Mouse (Mus musculus) embryonic facial prominence, embryonic 14.5 days (tissue): ENCODE measurements around the gene Apba3. TPM values are rescaled to one million over a fixed set of nuclear protein-coding genes. Genes with fewer than 3 reads are reported as not detected.

Experiments used
- ATAC-seq: fragments of 200-750 bp; cut with Nextera tagmentation; 2 replicates; pipeline ENCODE4 v1.8.0; 2017; ENCODE audit warnings: low read depth, moderate number of reproducible peaks, moderate TSS enrichment
- DNase-seq: peaks from one replicate; pipeline ENCODE4 v3.0.0-alpha.2; 2015; ENCODE audit warnings: low spot score
- H3K27ac ChIP-seq: fragments of 300-500 bp; sonication (generic); replicated peaks from 2 replicates; pipeline ENCODE4 v1.5.1; 2014; ENCODE audit warnings: low read depth, mild to moderate bottlenecking, low read length, moderate library complexity
- H3K27me3 ChIP-seq: fragments of 300-500 bp; sonication (generic); replicated peaks from 2 replicates; pipeline ENCODE4 v1.6.1; 2014; ENCODE audit warnings: low read length; ENCODE audit not compliant: control insufficient read depth, insufficient read depth
- H3K36me3 ChIP-seq: fragments of 300-500 bp; sonication (generic); 2 replicates; pipeline ENCODE4 v1.6.1; 2014; ENCODE audit warnings: low read length, mixed read lengths; ENCODE audit not compliant: control insufficient read depth, insufficient read depth
- H3K4me1 ChIP-seq: fragments of 300-500 bp; sonication (generic); 2 replicates; pipeline ENCODE4 v1.6.1; 2014; ENCODE audit warnings: antibody characterized with exemption, low read length; ENCODE audit not compliant: control insufficient read depth, insufficient read depth
- H3K4me2 ChIP-seq: fragments of 300-500 bp; sonication (generic); 2 replicates; pipeline ENCODE4 v1.6.1; 2014; ENCODE audit warnings: low read depth, mild to moderate bottlenecking, low read length, moderate library complexity, mixed read lengths
- H3K4me3 ChIP-seq: fragments of 300-500 bp; sonication (generic); 2 replicates; pipeline ENCODE4 v1.5.1; 2014; ENCODE audit warnings: low read depth, mild to moderate bottlenecking, low read length
- H3K9ac ChIP-seq: fragments of 300-500 bp; sonication (generic); 2 replicates; pipeline ENCODE4 v1.6.1; 2014; ENCODE audit warnings: low read depth, mild to moderate bottlenecking, low read length, moderate library complexity, mixed read lengths
- H3K9me3 ChIP-seq: fragments of 300-500 bp; sonication (generic); 2 replicates; pipeline ENCODE4 v1.6.1; 2016; ENCODE audit warnings: low read length; ENCODE audit not compliant: control insufficient read depth
- WGBS: fragments of 180-500 bp; shearing (Covaris S2); extraction: QIAGEN DNeasy Blood & Tissue Kit; methylation state at CpG from one replicate; pipeline ENCODE4 v1.1.7; 2014; 5-methylcytosine and 5-hydroxymethylcytosine counted together
- polyA plus RNA-seq: library from polyadenylated mRNA; unstranded; fragments of >200 nt; fragmentation: Nextera tagmentation; extraction: Ambion mirVana; gene quantifications from 2 replicates; pipeline ENCODE4 v1.2.1, GENCODE M21; 2014

Gene Apba3
- polyA plus RNA-seq, 1 experiment from 2014 or later = 61.4 TPM

DNA sequence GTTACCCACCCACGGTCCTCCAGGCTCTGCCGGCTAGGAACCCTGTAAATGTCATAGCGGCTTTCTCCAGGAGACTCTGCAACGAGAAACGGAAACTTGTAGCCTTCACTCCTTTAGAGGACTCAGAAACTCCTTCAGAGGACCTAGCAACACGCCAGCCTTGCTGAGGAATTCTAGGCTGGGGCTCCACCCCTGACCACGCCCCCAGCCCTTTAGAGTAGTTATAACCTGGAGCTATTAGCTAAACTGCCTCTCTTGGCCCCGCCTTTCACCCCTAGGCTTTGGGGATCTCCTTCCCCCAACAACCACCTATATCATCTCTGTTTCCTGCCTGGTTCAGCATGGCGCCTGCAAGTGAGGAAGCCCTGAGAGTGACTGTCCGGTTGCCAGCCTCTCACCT lies 12.7 kb downstream of the Apba3 start:
- H3K4me1 ChIP-seq = no peaks in the 10 kb centered on the region
- ATAC-seq (no peak), DNase-seq (no peak)
- H3K27me3 ChIP-seq = peaks cover 14% of the 10 kb centered on the region
- no peak overlapping the region for H3K4me3 ChIP-seq
- no peak overlapping the region for H3K27ac ChIP-seq
- 0 out of 2 replicates have a peak overlapping the region, but pooled peaks have one; percentile 25 for H3K9ac ChIP-seq
- no peak overlapping the region for H3K4me2 ChIP-seq
- no peaks in the 10 kb centered on the region for H3K9me3 ChIP-seq
- 36% methylated on average over 10 of the region's 10 CpGs for WGBS
- H3K36me3 ChIP-seq = no peaks in the 10 kb centered on the region

DNA sequence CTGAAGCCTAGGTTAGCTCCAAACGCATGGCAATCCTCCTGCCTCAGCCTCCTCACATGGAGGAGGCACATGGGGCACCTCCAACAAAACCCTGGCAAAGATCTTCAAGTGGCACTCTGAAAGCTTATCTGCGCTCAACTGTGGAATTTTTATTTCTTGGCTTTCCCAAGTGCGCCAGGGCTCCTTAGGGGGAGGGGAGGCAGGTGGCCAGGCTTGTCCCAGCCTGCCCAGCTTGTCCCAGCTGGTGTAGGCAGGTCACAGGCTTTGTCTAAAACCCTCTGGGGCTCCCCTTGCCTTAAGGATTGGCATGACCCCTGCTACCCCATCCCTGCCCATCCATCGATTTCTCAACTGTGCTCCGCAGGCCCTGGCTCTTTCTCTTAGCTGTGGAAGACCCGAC lies 17.4 kb downstream of the Apba3 start:
- ATAC-seq (no peak), DNase-seq (no peak)
- no peak overlapping the region for H3K27ac ChIP-seq
- H3K4me2 ChIP-seq = peak overlapping the region; percentile 64; the same call in 1 of the 2 replicates
- 40% methylated on average over 6 of the region's 6 CpGs for WGBS
- H3K4me3 ChIP-seq = 0 out of 2 replicates have a peak overlapping the region, but pooled peaks have one; percentile 40
- no peaks in the 10 kb centered on the region for H3K9me3 ChIP-seq
- no peak overlapping the region for H3K9ac ChIP-seq
- H3K36me3 ChIP-seq = no peaks in the 10 kb centered on the region
- H3K27me3 ChIP-seq = peaks cover 25% of the 10 kb centered on the region
- H3K4me1 ChIP-seq = no peaks in the 10 kb centered on the region

DNA sequence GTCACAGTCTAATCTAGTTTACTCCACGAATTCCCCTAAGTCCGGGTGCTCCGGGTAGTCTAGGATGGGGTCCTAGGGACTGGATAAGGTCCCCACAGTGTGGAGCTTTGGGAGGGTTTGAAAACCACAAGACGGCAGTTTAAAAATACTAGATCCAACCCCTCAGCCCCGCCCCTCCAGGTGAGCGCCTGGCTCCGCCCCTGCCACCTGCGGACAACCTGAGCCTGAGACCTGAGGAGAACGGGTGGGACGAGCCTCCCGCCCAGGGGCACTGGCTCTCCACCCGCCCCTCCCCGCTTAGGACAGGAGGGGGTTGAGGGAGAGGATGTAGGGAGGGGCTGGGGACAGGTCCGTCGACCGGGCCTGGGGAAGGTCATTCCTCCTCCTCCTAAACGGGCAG lies 18.0 kb downstream of the Apba3 start:
- peak; percentile 66 for DNase-seq
- Histone ChIP-seq H3K9me3 (no peaks in the 10 kb centered on the region), H3K27me3 (peaks cover 29% of the 10 kb centered on the region), H3K4me2 (peak overlapping the region; percentile 64), H3K9ac (no peak overlapping the region), H3K27ac (no peak overlapping the region), H3K4me3 (peak overlapping the region; percentile 40), H3K4me1 (no peaks in the 10 kb centered on the region), H3K36me3 (no peaks in the 10 kb centered on the region)
- 4% methylated on average over 11 of the region's 17 CpGs for WGBS
- peak; percentile 31 for ATAC-seq

DNA sequence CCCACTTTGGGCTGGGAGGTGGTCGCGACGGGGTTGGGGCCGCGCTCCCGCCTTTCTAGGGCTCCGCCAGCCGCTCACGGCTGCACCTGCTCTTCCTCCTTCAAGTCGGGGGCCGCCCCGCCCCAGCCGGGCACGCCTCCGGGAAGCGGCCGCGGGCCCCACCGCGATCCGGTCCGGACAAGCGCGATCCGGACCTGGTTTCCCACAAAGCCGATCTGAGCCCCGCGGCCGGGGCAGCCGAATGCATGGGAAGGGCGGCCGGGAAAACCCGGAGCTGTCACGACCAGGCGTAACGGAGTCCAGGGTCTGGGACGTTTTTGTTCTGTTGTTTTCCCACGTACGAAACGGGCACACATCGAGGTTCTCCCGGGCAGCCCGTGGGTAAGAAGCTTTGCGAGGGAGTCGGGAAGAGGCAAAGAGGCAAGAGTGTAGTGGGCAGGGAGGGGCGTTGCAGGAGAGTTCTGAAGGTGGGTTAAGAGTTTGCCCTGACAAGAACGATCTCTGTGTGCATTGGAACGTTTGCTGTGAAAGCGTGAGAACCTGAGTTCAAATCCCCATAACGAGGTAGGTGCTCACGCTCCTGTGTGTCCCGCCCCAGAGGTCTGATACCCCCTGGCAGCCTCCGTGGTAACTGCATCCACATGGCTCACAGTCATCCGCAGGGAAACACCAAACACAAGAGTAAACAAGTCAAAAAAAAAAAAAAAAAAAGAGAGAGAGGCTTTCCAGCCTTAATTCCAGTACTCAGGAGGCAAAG lies 19.1 kb downstream of the Apba3 start:
- Histone ChIP-seq H3K4me1 (no peaks in the 10 kb centered on the region), H3K9ac (peak overlapping the region; percentile 62), H3K9me3 (no peaks in the 10 kb centered on the region), H3K27ac (no peak overlapping the region), H3K27me3 (peaks cover 40% of the 10 kb centered on the region), H3K4me2 (peak overlapping the region; percentile 64), H3K4me3 (peak overlapping the region; percentile 40), H3K36me3 (no peaks in the 10 kb centered on the region)
- ATAC-seq (peak; percentile 79), DNase-seq (peak; percentile 93)
- under 1% methylated on average over 44 of the region's 54 CpGs for WGBS

DNA sequence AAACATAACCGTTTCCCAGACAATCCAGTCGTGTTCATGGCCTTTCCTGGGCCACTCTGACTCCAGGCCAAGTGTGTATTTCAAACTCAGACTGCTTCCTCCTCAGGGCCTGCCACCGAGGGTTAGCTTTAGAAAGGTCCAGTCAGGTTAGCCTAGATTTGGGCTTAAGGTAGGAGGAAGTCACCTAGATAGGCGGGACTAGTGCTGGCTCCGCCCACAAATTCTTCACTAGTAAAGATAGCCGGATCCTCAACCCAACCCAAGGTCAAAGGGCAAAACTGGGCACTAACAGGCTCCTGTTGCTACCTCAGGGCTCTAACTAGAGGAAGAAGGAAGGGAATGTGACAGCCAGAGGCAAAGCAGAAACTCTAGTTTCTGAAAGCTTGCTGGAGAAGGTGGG lies 19.8 kb downstream of the Apba3 start:
- WGBS = 37% methylated on average over 6 of the region's 6 CpGs
- H3K36me3 ChIP-seq = no peaks in the 10 kb centered on the region
- H3K9me3 ChIP-seq = no peaks in the 10 kb centered on the region
- H3K27ac ChIP-seq = no peak overlapping the region
- ATAC-seq = no peak
- no peak overlapping the region for H3K4me2 ChIP-seq
- DNase-seq = no peak
- H3K4me1 ChIP-seq = no peaks in the 10 kb centered on the region
- H3K4me3 ChIP-seq = no peak overlapping the region
- peaks cover 47% of the 10 kb centered on the region for H3K27me3 ChIP-seq
- no peak overlapping the region for H3K9ac ChIP-seq

DNA sequence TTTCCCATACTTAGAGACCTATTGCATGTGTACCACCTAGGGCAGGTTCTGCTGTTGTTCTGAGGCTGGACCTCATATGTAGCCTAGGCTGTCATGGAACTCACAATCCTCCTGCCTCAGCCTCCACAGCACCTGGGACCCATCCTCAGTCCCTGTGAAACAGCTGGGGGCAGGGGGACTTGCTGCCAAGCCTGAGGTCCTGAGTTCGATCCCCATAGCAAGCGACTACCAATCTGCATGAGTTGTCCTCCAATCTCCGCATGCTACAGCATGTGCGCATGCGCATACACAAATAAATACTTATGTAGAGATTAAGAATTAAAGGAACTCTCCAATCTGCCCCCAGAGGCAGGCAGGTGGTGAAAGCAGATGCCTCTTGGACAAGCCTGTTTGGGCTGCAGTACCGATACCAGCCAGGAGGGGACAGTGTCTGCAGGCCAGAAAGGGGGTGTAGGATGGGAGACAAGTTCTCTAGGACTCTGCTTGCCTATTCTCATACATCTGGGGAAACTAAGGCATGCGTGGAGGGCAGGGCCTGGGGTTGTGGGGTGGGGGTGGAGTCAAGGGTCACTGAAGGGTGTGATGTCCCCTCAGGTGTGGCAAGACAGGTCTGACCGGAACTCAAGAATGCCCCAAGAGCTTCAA lies 20.9 kb downstream of the Apba3 start:
- no peaks in the 10 kb centered on the region for H3K9me3 ChIP-seq
- H3K4me2 ChIP-seq = no peak overlapping the region
- no peak overlapping the region for H3K9ac ChIP-seq
- H3K27me3 ChIP-seq = peaks cover 50% of the 10 kb centered on the region
- no peak for DNase-seq
- WGBS = 62% methylated on average over 8 of the region's 8 CpGs
- H3K36me3 ChIP-seq = no peaks in the 10 kb centered on the region
- ATAC-seq = no peak
- no peak overlapping the region for H3K4me3 ChIP-seq
- H3K27ac ChIP-seq = no peak overlapping the region
- no peaks in the 10 kb centered on the region for H3K4me1 ChIP-seq

DNA sequence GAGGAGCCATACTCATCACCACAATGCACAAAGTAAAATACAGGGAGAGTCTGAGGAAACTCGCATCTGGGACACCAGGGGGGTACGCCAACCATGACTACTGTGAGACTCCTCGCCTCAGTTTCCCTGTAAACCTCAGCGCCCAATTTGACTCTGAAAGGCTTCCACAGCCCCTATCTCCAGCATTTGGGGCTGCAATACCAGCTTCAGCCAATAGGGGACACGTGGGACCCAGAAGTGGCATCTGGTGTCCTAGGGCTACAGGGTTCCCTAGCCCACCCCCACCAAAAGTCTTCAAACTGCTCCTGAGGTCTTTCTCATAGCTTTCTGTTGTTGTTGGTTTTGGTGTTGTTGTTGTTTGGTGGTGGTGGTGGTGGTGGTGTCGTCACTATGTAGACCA lies 21.8 kb downstream of the Apba3 start:
- Histone ChIP-seq H3K36me3 (no peaks in the 10 kb centered on the region), H3K27ac (no peak overlapping the region), H3K9ac (no peak overlapping the region), H3K4me1 (peaks cover under 1% of the 10 kb centered on the region; the same call in 1 of the 2 replicates), H3K9me3 (no peaks in the 10 kb centered on the region), H3K4me2 (no peak overlapping the region), H3K27me3 (peaks cover 45% of the 10 kb centered on the region), H3K4me3 (no peak overlapping the region)
- 31% methylated on average over 6 of the region's 6 CpGs for WGBS
- no peak for DNase-seq
- ATAC-seq = no peak

DNA sequence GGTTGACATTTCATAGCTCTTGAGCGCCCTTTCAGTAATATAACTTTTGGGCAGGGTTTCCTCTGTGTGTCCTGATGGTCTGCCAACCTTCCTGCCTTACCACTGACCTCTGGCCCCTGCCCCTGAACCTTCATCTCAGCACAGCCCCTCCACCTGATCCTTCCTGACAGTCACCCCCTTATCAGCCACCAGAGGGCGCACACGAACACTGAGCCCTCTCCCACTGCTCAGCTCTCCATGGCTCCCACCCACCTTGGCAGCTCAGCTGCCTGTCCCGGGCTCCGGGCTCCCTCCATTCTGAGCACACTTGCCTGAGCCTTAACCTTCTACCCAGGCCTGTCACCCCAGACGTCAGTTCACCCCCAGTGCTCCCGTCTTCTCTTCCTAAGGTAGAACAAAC lies 22.5 kb downstream of the Apba3 start:
- Histone ChIP-seq H3K4me1 (peaks cover 7% of the 10 kb centered on the region), H3K4me2 (peak overlapping the region; percentile 23; the same call in 1 of the 2 replicates), H3K9ac (no peak overlapping the region), H3K27me3 (peaks cover 38% of the 10 kb centered on the region), H3K4me3 (no peak overlapping the region), H3K27ac (no peak overlapping the region), H3K36me3 (no peaks in the 10 kb centered on the region), H3K9me3 (no peaks in the 10 kb centered on the region)
- 2% methylated on average over 7 of the region's 7 CpGs for WGBS
- peak; percentile 76 for DNase-seq
- no peak for ATAC-seq
